Mouse (Mus musculus): ENCODE measurements around the gene Olfr273. TPM values are rescaled to one million over a fixed set of nuclear protein-coding genes. Genes with fewer than 3 reads are reported as not detected.
"Not testable (repeated sequence)": the region's sequence is repeated elsewhere in the genome, so short reads cannot be mapped to it uniquely, and the experiment has no call there.

Gene Olfr273
- polyA plus RNA-seq (2015; fragmentation: Nextera tagmentation; extraction: Ambion mirVana): not detected in 2 replicates

DNA sequence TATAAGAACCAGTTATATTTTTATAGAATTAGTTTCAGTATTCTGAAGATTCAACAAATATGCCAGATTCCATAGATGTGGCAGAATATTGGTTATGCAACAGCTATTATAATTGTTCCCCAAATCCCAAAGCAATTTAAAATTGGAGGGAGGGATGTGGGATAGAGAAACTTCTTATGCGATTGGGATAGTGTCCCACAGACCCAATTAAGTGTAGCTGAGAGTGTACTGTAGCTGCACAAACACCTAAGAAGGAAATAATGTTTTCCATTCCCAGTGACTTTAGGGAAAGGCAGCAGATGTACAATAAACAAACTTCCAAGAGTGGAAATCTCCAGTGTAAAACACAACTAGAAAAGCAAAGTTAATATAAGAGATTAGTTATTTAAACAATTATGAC is at the start of gene Olfr273:
Olfr273 (minus strand) TSS at position 101 of the 400 bp plus-strand sequence.
- 65% methylated on average over 1 of the region's 1 CpGs for WGBS

DNA sequence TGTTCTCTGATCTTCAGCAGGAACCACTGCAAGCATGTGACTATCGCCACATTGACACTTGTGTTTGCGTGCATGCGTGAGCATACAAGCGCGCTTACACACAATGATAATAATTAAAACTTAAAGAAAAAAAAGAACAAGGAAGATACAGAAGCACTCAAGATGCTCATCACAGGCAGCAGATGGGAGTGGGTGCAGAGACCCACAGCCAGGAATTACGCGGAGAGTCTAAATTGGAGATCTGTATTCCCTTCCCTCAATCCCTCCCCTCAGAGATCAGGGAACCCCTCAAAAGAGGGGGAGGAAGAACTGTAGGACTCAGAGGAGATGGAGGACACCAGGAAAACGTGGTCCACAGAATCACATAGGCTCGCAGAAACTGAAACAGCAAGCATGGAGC is 5.1 kb upstream of the Olfr273 start:
- Histone ChIP-seq H3K27ac (ENCODE audit: low read depth, low read length) (no peak overlapping the region), H3K36me3 (ENCODE audit: control insufficient read depth, insufficient read depth, low read length) (no peaks in the 10 kb centered on the region), H3K4me3 (ENCODE audit: low read length) (no peak overlapping the region), H3K4me1 (ENCODE audit: control insufficient read depth, insufficient read depth, low read depth, low read length) (no peaks in the 10 kb centered on the region), H3K4me2 (ENCODE audit: low read length) (no peak overlapping the region), H3K27me3 (replicated peaks; ENCODE audit: control insufficient read depth, insufficient read depth, low read length) (no peaks in the 10 kb centered on the region), H3K9ac (ENCODE audit: low read depth, low read length) (no peak overlapping the region), H3K9me3 (ENCODE audit: control insufficient read depth, low read length) (no peaks in the 10 kb centered on the region)
- WGBS: 94% methylated on average over 9 of the region's 9 CpGs
- no peak for ATAC-seq

More for the DNA sequence above, at the start of gene Olfr273:
- no peaks in the 10 kb centered on the region for H3K4me1 ChIP-seq (ENCODE audit: control insufficient read depth, insufficient read depth, low read depth, low read length)
- no peak within 1 kb of the TSS for H3K4me3 ChIP-seq (ENCODE audit: low read length)
- H3K9ac ChIP-seq (ENCODE audit: low read depth, low read length): no peak within 1 kb of the TSS
- H3K27ac ChIP-seq (ENCODE audit: low read depth, low read length): no peak within 1 kb of the TSS
- no peak for ATAC-seq
- no peak within 1 kb of the TSS for H3K4me2 ChIP-seq (ENCODE audit: low read length)
- H3K9me3 ChIP-seq (ENCODE audit: control insufficient read depth, low read length): no peaks in the 10 kb centered on the region
- H3K36me3 ChIP-seq (ENCODE audit: control insufficient read depth, insufficient read depth, low read length): no peaks in the 10 kb centered on the region
- no peaks in the 10 kb centered on the region for H3K27me3 ChIP-seq (replicated peaks; ENCODE audit: control insufficient read depth, insufficient read depth, low read length)

DNA sequence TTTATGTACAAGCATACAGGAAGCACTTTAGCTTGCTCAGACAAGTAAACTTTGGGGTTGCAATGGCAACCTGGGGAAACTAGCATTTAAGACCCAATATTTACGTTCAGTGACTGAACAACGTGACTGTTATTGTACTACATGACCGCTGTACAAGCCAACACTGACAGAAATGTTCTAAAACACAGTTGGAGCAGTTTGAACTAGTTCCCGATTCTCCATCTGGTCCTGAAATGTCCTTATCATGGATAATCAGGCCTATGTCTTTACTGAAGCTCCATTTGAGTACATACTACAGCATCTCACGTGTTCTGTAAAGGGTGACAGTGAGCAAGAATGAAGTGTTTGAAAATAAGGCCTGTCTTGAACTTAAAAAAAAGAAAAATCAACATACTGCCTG is 9.4 kb downstream of the Olfr273 start:
- 71% methylated on average over 5 of the region's 5 CpGs for WGBS
- Histone ChIP-seq H3K9ac (ENCODE audit: low read depth, low read length) (no peak overlapping the region), H3K4me3 (ENCODE audit: low read length) (no peak overlapping the region), H3K9me3 (ENCODE audit: control insufficient read depth, low read length) (no peaks in the 10 kb centered on the region), H3K4me2 (ENCODE audit: low read length) (no peak overlapping the region), H3K27me3 (replicated peaks; ENCODE audit: control insufficient read depth, insufficient read depth, low read length) (no peaks in the 10 kb centered on the region), H3K36me3 (ENCODE audit: control insufficient read depth, insufficient read depth, low read length) (no peaks in the 10 kb centered on the region), H3K27ac (ENCODE audit: low read depth, low read length) (no peak overlapping the region), H3K4me1 (ENCODE audit: control insufficient read depth, insufficient read depth, low read depth, low read length) (no peaks in the 10 kb centered on the region)
- ATAC-seq: no peak

DNA sequence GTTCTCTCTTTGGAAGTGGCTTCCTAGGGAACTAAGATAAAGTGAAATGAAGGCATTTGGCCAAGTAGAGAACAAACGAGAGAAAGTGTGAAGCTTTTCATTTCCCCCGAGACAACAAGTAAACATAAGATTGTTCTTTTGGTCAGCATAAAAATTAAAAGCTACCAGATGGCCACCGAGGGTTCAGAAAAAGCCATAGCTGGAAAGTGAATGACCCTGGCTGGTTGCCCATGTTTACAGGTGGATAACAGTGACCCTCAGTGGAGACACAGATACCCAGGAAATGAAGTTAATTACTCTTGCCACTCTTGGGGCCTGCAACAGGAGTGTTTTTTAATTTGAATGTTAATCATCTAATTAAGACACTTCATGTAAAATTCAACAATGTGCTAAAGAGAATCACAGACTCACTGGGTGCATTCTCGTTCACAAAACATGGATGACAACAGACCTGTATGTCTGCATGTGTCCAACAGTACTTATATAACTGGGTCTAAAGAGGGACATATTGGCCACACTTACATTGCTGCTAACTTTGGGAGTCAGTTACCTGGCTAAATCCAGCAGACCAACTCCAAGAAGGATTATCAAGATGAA is 9.9 kb downstream of the Olfr273 start:
- ATAC-seq: peak; percentile 74
- Histone ChIP-seq H3K36me3 (ENCODE audit: control insufficient read depth, insufficient read depth, low read length) (no peaks in the 10 kb centered on the region), H3K27me3 (replicated peaks; ENCODE audit: control insufficient read depth, insufficient read depth, low read length) (no peaks in the 10 kb centered on the region), H3K4me1 (ENCODE audit: control insufficient read depth, insufficient read depth, low read depth, low read length) (no peaks in the 10 kb centered on the region), H3K27ac (ENCODE audit: low read depth, low read length) (no peak overlapping the region), H3K9ac (ENCODE audit: low read depth, low read length) (no peak overlapping the region), H3K4me3 (ENCODE audit: low read length) (no peak overlapping the region), H3K4me2 (ENCODE audit: low read length) (no peak overlapping the region), H3K9me3 (ENCODE audit: control insufficient read depth, low read length) (no peaks in the 10 kb centered on the region)
- 43% methylated on average over 4 of the region's 4 CpGs for WGBS

DNA sequence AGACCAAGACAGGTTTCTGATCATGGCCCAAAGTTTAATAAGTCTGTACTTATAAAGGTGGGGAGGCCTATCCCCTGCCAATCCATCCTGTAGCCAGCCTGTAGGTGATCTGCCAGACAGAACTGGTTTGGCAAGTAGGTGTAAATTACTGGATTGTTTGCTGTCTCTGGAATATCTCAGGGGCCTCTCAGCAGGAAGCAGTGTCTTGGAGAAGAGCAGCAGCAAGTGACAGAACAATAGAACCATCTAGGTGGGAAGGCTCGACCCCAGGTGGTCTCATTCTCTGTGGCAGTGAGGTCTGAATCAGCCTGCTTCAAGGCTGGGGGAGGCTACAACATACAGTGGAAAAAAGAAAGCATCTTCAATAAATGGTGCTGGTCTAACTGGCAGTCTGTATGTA is 13.6 kb downstream of the Olfr273 start:
- H3K27ac ChIP-seq (ENCODE audit: low read depth, low read length); H3K36me3 ChIP-seq (ENCODE audit: control insufficient read depth, insufficient read depth, low read length): not testable (repeated sequence)
- 41% methylated on average over 1 of the region's 1 CpGs for WGBS

DNA sequence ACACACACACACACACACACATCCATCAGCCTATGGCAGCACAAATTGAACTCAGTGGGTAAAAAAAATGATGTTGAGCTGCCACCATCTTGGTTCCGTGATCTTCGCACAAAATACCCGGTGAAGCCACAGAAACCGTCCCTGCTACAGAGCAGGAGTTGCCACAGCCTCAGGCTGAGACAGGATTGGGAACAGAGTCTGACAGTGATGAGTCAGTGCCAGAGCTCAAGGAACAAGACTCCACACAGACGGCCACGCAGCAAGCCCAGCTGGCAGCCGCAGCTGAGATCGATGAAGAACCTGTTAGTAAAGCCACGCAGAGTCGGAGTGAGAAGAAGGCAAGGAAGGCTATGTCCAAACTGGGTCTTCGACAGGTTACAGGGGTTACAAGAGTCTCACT is 37.7 kb downstream of the Olfr273 start:
- 94% methylated on average over 11 of the region's 11 CpGs for WGBS
- ATAC-seq: no peak

More for the DNA sequence above, 13.6 kb downstream of the Olfr273 start:
- H3K4me1 ChIP-seq (ENCODE audit: control insufficient read depth, insufficient read depth, low read depth, low read length); H3K9me3 ChIP-seq (ENCODE audit: control insufficient read depth, low read length); H3K4me2 ChIP-seq (ENCODE audit: low read length); H3K27me3 ChIP-seq (replicated peaks; ENCODE audit: control insufficient read depth, insufficient read depth, low read length); H3K9ac ChIP-seq (ENCODE audit: low read depth, low read length); H3K4me3 ChIP-seq (ENCODE audit: low read length); ATAC-seq: not testable (repeated sequence)

DNA sequence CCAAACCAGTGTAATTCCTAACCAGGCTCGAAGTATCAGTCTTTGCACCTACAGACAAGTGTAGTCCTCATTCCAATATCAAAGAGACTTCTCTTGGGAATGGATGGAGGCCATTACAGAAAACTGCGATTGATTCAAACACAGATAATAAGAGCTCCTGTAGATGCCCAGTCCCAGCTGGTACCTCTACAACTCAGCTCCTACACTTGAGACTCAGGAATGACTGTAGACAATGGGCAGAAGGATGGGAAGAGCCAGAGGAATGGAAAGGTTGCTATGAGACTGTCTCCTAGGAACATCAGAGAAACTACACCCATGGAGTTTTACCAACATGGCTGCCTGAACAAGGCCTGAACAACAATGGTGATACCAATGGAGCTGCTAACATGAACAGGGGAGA is 44.7 kb downstream of the Olfr273 start, which contains the start of gene Olfr275:
Olfr275 (plus strand) TSS at position 301 of the 400 bp plus-strand sequence.
- no peak for ATAC-seq
- Histone ChIP-seq H3K4me1 (ENCODE audit: control insufficient read depth, insufficient read depth, low read depth, low read length) (no peaks in the 10 kb centered on the region), H3K9me3 (ENCODE audit: control insufficient read depth, low read length) (no peaks in the 10 kb centered on the region), H3K27me3 (replicated peaks; ENCODE audit: control insufficient read depth, insufficient read depth, low read length) (no peaks in the 10 kb centered on the region), H3K4me2 (ENCODE audit: low read length) (no peak within 1 kb of the TSS), H3K9ac (ENCODE audit: low read depth, low read length) (no peak within 1 kb of the TSS), H3K27ac (ENCODE audit: low read depth, low read length) (no peak within 1 kb of the TSS), H3K4me3 (ENCODE audit: low read length) (no peak within 1 kb of the TSS), H3K36me3 (ENCODE audit: control insufficient read depth, insufficient read depth, low read length) (no peaks in the 10 kb centered on the region)
- WGBS: 93% methylated on average over 2 of the region's 2 CpGs

More for the DNA sequence above, 37.7 kb downstream of the Olfr273 start:
- no peak overlapping the region for H3K4me2 ChIP-seq (ENCODE audit: low read length)
- no peak overlapping the region for H3K4me3 ChIP-seq (ENCODE audit: low read length)
- no peaks in the 10 kb centered on the region for H3K27me3 ChIP-seq (replicated peaks; ENCODE audit: control insufficient read depth, insufficient read depth, low read length)
- H3K27ac ChIP-seq (ENCODE audit: low read depth, low read length): no peak overlapping the region
- no peaks in the 10 kb centered on the region for H3K4me1 ChIP-seq (ENCODE audit: control insufficient read depth, insufficient read depth, low read depth, low read length)
- H3K9me3 ChIP-seq (ENCODE audit: control insufficient read depth, low read length): no peaks in the 10 kb centered on the region
- H3K9ac ChIP-seq (ENCODE audit: low read depth, low read length): no peak overlapping the region
- no peaks in the 10 kb centered on the region for H3K36me3 ChIP-seq (ENCODE audit: control insufficient read depth, insufficient read depth, low read length)

DNA sequence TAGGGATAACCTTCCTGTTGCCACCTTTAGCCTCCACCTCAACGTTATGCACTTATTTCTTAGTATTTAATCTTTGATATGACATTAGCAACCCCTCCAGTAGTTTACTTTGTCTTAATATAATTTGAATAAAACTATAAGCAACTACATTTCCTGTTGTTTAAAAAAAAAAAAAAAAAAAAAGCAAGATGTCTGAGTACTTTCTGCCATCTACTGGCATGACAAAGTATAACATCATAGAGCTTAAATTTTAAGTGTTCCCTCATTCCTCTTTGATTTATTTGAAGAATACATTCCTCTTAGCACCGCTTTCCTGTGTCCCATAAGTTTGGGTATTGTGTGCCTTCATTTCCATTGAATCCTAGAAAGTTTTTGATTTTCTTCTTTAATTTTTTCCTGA is 47.2 kb downstream of the Olfr273 start:
- Histone ChIP-seq H3K4me2 (ENCODE audit: low read length) (no peak overlapping the region), H3K4me3 (ENCODE audit: low read length) (no peak overlapping the region), H3K4me1 (ENCODE audit: control insufficient read depth, insufficient read depth, low read depth, low read length) (no peaks in the 10 kb centered on the region), H3K36me3 (ENCODE audit: control insufficient read depth, insufficient read depth, low read length) (no peaks in the 10 kb centered on the region), H3K9me3 (ENCODE audit: control insufficient read depth, low read length) (no peaks in the 10 kb centered on the region), H3K27me3 (replicated peaks; ENCODE audit: control insufficient read depth, insufficient read depth, low read length) (no peaks in the 10 kb centered on the region), H3K27ac (ENCODE audit: low read depth, low read length) (no peak overlapping the region), H3K9ac (ENCODE audit: low read depth, low read length) (no peak overlapping the region)
- 36% methylated on average over 2 of the region's 2 CpGs for WGBS
- ATAC-seq: no peak
